Mouse (Mus musculus): ENCODE data around the gene Lrba.

Lrba gene

GRCm38 (mm10) chr3:86560281-86561022 lies 336.0 kb downstream of the Lrba start:
- DNase-seq (ENCODE audit: low spot score) = no peak

- DNase-seq (ENCODE audit: low spot score) = no peak
Observed at GRCm38 (mm10) chr3:86561023-86561344, 336.5 kb downstream of the Lrba start.

GRCm38 (mm10) chr3:86561396-86561795 lies 336.9 kb downstream of the Lrba start:
- no peak for DNase-seq (ENCODE audit: low spot score)

GRCm38 (mm10) chr3:86567312-86567711 lies 342.8 kb downstream of the Lrba start:
- no peak for DNase-seq (ENCODE audit: low spot score)

GRCm38 (mm10) chr3:86571518-86571917 lies 347.0 kb downstream of the Lrba start:
- DNase-seq (ENCODE audit: low spot score) = no peak

GRCm38 (mm10) chr3:86572519-86573244 lies 348.2 kb downstream of the Lrba start:
- DNase-seq (ENCODE audit: low spot score) = no peak

- DNase-seq (ENCODE audit: low spot score) = no peak
Observed at GRCm38 (mm10) chr3:86575312-86575711, 350.8 kb downstream of the Lrba start.

GRCm38 (mm10) chr3:86602284-86602683 lies 377.8 kb downstream of the Lrba start:
- DNase-seq (ENCODE audit: low spot score) = no peak

- DNase-seq (ENCODE audit: low spot score) = no peak
Observed at GRCm38 (mm10) chr3:86605775-86606174, 381.3 kb downstream of the Lrba start.

- no peak for DNase-seq (ENCODE audit: low spot score)
Observed at GRCm38 (mm10) chr3:86627008-86627743, 402.7 kb downstream of the Lrba start.

GRCm38 (mm10) chr3:86629379-86629778 lies 404.9 kb downstream of the Lrba start:
- DNase-seq (ENCODE audit: low spot score) = no peak

- no peak for DNase-seq (ENCODE audit: low spot score)
Observed at GRCm38 (mm10) chr3:86635464-86635863, 411.0 kb downstream of the Lrba start.

- DNase-seq (ENCODE audit: low spot score) = no peak
Observed at GRCm38 (mm10) chr3:86635940-86636339, 411.5 kb downstream of the Lrba start.

- DNase-seq (ENCODE audit: low spot score) = no peak
Observed at GRCm38 (mm10) chr3:86638552-86639348, 414.3 kb downstream of the Lrba start.

- no peak for DNase-seq (ENCODE audit: low spot score)
Observed at GRCm38 (mm10) chr3:86641393-86641792, 416.9 kb downstream of the Lrba start.

GRCm38 (mm10) chr3:86641796-86642195 lies 417.3 kb downstream of the Lrba start:
- no peak for DNase-seq (ENCODE audit: low spot score)

GRCm38 (mm10) chr3:86646771-86647170 lies 422.3 kb downstream of the Lrba start:
- no peak for DNase-seq (ENCODE audit: low spot score)

GRCm38 (mm10) chr3:86651006-86651405 lies 426.5 kb downstream of the Lrba start:
- no peak for DNase-seq (ENCODE audit: low spot score)

GRCm38 (mm10) chr3:86659326-86659725 lies 434.8 kb downstream of the Lrba start:
- no peak for DNase-seq (ENCODE audit: low spot score)

GRCm38 (mm10) chr3:86664399-86664798 lies 439.9 kb downstream of the Lrba start:
- DNase-seq (ENCODE audit: low spot score) = no peak

- DNase-seq (ENCODE audit: low spot score) = no peak
Observed at GRCm38 (mm10) chr3:86668146-86668545, 443.7 kb downstream of the Lrba start.

- no peak for DNase-seq (ENCODE audit: low spot score)
Observed at GRCm38 (mm10) chr3:86677573-86678155, 453.2 kb downstream of the Lrba start.

Measured in testis, postnatal 10 days (tissue).